Mouse (Mus musculus) layer of hippocampus, postnatal 10 days (tissue): ENCODE data around the gene Olfr31. TPM values are rescaled to one million over a fixed set of nuclear protein-coding genes. Genes with fewer than 3 reads are reported as not detected.

Experiments used
- DNase-seq, 2 experiments: peaks; one replicate each; pipeline ENCODE4 v3.0.0; 2021; ENCODE audit warnings: low spot score in 2 of 2
- long read RNA-seq: library from polyadenylated mRNA; stranded (forward); transcript quantifications from one replicate; pipeline ENCODE4 v2.0.0, GENCODE M21; 2023
- total RNA-seq, 2 experiments: library from RNA; stranded (reverse); gene quantifications; 2 replicates each; pipeline ENCODE4 v1.2.3; 2021

Olfr31 gene
- total RNA-seq: under 1 TPM in 1 of 2 experiments, not detected in 1; 0.11 TPM
- long read RNA-seq: 0 reads

DNA sequence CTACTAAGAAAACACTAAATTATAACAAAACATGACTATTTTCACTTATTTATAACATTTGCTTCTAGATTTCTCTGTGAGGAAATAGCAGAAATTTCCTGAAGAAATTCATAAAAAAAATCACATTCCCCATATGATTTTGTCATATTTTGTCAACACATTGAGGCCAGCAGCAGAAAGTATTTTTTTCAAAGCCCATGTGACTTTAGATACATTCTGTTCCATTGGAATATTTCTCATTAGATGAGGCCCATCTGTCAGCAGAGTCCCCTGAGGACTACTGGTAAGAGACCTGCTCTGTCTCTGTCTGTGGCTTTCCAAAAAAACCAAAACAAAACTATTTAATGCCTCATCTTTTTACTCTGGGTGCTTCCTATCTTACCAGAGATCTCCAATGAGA, at the start of gene Olfr31:
Olfr31 (plus strand) TSS at position 301 of the 400 bp plus-strand sequence.
- DNase-seq: no peak

DNA sequence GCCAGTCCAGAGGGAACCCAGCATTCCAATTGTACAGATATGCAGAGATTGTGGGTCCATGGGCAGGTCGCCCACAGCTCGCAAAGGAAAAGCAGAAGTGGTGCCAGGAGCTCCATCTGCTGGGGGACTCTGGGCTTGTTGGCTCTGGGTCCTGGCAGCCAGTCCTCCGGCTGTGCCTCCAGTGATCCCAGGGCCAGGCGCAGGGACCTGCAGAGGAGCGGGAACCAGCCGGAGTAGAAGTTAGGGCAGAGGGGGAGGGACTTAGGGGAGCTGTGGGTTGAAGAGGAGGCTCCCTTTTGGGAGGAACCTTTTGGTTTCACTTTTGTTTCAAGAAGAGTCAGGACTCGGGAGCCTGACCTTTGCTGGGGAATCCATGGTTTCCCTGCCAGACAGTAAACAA, 28.2 kb upstream of the Olfr31 start:
- peak; percentile 7 to 23 for DNase-seq

DNA sequence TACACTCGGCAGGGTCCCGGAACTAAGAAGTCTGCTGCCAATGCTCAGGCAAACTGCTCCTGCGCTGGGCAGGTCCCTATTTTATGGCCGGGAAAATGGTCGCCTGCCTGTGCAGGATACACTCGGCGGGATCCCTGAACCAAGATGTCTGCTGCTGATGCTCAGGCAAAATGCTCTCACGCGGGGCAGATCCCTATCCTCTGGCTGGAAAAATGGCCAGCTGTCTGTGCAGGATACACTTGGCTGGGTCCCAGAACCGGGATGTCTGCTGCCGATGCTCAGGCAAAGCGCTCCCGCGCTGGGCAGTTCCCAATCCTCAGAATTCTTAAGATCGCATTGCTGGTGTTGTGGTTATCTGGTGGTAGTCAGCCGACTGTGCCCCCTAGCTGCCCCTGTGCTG, 13.7 kb upstream of the Olfr31 start:
- DNase-seq: peak; percentile 5 to 16

- peak in 1 of 2 experiments; percentile 4 for DNase-seq
Observed at GRCm38 (mm10) chr14:14309416-14309815, 13.2 kb upstream of the Olfr31 start.

DNA sequence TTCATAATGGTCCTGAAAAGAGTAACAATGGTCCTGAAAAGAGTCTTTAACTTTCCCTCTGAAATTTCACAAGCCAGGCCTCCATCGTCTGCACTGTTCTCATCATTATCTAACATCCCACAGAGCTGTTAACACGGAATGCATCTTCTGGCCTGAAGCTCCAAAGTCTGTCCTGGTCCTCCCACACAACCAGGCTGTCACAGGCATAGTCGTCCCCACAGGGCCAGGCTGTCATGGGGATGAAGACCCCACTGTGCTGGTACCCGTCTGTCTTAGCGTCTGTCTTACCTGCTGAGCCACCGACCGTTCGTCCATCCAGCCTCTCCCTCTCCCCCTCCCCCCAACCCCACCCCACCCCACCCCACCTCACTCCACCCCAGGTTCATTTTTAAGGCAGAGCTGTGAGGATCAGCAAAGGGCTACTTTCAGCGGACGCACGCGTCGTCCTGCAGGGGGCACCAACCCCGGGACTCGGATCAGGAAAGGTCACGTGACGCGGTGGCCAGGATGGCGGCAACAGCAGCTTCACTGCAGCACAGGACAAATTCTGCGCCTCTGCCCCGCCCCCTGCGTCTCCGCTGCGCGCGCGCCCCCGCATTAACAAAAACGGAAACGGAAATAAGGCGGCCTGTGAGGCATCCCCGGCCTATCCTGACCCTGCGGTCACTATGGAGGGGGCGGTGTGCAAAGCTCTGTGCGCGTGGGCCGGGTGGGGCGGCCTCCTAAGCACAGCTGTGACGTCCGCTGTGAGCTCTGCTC, 22.7 kb downstream of the Olfr31 start:
- peak; percentile 86 to 88 for DNase-seq

- peak; percentile 70 to 77 for DNase-seq
Observed at GRCm38 (mm10) chr14:14345948-14346812, 23.6 kb downstream of the Olfr31 start, which contains the start of gene Il3ra. TSS of gene Il3ra (plus strand) at chr14:14346275.

GRCm38 (mm10) chr14:14346813-14347100, 24.1 kb downstream of the Olfr31 start:
- DNase-seq: peak in 1 of 2 experiments; percentile 42

GRCm38 (mm10) chr14:14347151-14347835, 24.7 kb downstream of the Olfr31 start:
- peak; percentile 60 to 65 for DNase-seq

DNA sequence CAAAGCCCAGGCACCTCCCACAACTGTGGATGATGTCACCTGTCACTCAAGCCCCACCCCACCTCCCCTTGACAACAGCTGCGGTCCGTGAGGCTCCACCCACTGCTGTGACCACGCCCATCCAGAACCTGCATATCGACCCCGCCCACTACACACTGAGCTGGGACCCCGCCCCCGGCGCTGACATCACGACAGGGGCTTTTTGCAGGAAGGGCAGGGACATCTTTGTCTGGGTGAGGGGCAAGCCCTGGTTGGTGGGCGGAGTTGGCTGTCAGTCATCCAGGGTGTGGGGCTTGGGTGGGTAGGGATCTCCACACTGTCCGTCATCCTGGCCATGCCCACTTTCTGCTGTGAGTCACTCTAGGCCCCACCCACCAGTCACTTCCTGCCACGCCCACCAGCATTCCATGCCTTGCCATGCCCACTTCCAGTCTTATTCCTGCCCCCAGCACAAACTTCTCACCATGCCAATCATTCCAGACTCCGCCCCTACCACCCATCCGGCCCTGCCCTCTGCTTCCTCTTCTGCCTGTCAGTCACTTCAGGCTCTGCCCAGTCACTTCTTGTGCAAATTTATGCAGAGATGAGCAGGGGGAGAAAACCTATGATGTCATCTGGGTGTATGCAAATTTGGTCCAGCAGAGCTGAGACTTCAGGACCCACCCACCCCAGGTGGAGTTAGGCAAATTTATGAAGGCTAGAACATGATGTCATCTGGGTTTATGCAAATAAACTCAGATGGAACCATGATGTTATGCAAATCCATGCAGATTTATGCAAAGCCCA, 25.4 kb downstream of the Olfr31 start:
- peak; percentile 44 to 63 for DNase-seq

- peak; percentile 28 to 50 for DNase-seq
Observed at GRCm38 (mm10) chr14:14348674-14349401, 26.2 kb downstream of the Olfr31 start.

DNA sequence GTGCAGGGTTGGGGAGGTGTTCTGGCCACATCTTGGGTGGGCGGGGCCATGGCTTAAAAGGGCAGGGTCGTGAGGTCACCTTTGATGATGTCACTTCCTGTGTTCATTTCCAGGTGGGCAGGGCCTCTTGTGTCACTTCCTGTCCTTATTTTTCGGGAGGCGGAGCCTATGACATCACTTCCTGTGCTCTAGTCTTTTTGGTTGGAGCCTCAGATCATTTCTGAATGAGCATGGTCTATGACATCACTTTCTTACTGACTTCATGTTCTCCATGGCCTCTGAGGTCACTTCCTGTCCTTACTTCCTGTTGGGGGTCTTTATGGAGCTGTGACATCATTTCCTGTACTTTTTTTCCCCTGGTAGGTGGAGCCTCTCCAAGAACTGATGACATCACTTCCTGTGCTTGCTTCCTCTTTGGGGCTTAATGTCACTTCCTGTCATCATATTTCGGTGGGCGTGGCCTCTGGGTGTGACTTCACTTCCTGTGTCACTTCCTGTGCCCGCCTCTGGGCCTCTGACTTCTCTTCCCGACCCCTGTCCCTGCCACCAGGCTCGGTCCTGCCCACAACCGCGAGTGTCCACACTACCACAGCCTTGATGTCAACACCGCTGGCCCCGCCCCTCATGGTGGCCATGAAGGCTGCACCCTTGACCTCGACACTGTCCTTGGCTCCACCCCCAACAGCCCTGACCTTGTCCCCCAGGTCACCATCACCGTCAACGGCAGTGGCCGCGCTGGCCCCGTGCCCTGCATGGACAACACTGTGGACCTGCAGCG, 27.0 kb downstream of the Olfr31 start:
- DNase-seq: peak; percentile 17 to 34

DNA sequence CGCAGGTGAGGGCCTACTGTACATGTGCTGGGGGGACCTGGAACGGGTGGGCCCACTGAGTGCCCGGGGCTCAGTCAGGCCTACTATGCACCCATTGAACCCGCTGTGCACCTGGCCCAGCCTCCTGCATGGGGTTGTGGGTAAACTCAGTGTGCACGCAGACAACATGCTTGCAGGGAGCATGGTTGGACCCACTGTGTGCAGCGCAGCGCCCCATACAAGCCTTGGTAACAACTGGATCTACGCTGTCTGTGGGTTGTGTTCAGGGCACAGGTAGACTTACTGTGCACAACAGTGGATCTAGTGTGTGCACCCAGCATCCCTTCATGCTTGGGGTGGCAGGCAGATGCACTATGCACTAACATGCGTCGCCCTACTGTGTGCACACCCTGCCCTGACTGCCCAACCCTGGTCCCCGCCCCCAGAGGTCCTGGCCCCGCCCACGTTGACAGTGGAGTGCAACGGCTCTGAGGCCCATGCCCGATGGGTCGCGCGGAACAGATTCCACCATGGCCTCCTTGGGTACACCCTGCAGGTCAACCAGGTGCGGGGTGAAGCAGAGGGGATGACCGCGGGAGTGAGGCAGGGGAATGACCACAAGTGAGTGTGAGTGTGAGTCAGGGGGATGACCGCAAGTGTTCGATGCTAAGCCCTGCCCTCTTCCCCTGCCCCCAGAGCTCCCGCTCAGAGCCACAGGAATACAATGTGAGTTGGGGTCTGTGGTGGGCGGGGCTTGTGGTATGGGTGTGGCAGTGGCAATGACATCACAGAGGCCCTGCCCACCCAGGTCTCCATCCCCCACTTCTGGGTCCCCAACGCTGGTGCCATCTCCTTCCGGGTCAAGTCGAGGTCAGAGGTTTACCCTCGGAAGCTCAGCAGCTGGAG, 27.9 kb downstream of the Olfr31 start:
- DNase-seq: peak in 1 of 2 experiments; percentile 9

GRCm38 (mm10) chr14:14351148-14351455, 28.5 kb downstream of the Olfr31 start:
- peak in 1 of 2 experiments; percentile 5 for DNase-seq

GRCm38 (mm10) chr14:14351721-14352590, 29.3 kb downstream of the Olfr31 start:
- peak; percentile 17 to 29 for DNase-seq

DNA sequence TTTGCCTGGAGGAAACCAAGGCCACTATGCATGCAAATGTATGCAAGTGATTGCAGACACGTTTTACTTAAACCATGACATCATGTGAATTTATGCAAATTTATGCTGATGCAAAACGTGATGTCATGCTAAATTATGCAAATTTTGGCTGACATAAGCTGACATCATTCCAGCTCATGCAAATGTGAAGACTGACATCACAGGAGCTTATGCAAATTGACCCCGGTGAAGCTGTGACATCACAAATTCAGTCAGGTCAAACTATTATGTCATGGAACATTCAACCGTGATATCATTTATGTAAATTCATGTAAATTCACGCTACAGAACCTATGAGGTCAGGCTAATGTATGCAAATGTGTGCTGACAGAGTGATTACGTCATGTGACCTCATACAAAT, 30.0 kb downstream of the Olfr31 start:
- no peak for DNase-seq

GRCm38 (mm10) chr14:14353081-14353732, 30.6 kb downstream of the Olfr31 start:
- DNase-seq: no peak
